Mouse (Mus musculus): ENCODE results near the gene Kif1c. TPM values are rescaled to one million over a fixed set of nuclear protein-coding genes. Genes with fewer than 3 reads are reported as not detected.

Kif1c gene
- polyA plus RNA-seq, 1 experiment from 2014 or later = 5.4 TPM

- ATAC-seq (ENCODE audit: insufficient read depth, low FRiP score, low TSS enrichment) (no peak), DNase-seq (ENCODE audit: low spot score) (no peak)
- WGBS = 68% methylated on average over 2 of the region's 2 CpGs
- no peak overlapping the region for H3K9ac ChIP-seq (ENCODE audit: low read length)
- H3K27ac ChIP-seq (ENCODE audit: low read depth, low read length) = no peak overlapping the region
- no peaks in the 10 kb centered on the region for H3K9me3 ChIP-seq (ENCODE audit: control insufficient read depth, low read length)
- H3K27me3 ChIP-seq (ENCODE audit: control insufficient read depth, insufficient read depth, low read length) = no peaks in the 10 kb centered on the region
- H3K4me3 ChIP-seq (ENCODE audit: low read depth, low read length) = no peak overlapping the region
- H3K4me2 ChIP-seq (ENCODE audit: low read depth) = no peak overlapping the region
- no peaks in the 10 kb centered on the region for H3K36me3 ChIP-seq (ENCODE audit: control insufficient read depth, insufficient read depth, low read length)
- H3K4me1 ChIP-seq (ENCODE audit: control insufficient read depth, insufficient read depth, low read length) = peaks cover 14% of the 10 kb centered on the region
Observed at GRCm38 (mm10) chr11:70699051-70699450, 1.3 kb upstream of the Kif1c start.

- ATAC-seq (ENCODE audit: insufficient read depth, low FRiP score, low TSS enrichment) (peak; percentile 45; the same call in 1 of the 2 replicates), DNase-seq (ENCODE audit: low spot score) (peak; percentile 51)
- Histone ChIP-seq H3K27ac (ENCODE audit: low read depth, low read length) (peak overlapping the region; percentile 79), H3K9ac (ENCODE audit: low read length) (peak overlapping the region; percentile 92), H3K36me3 (ENCODE audit: control insufficient read depth, insufficient read depth, low read length) (0 out of 2 replicates have a peak, but pooled peaks cover 2% of the 10 kb centered on the region), H3K4me1 (ENCODE audit: control insufficient read depth, insufficient read depth, low read length) (peaks cover 14% of the 10 kb centered on the region), H3K9me3 (ENCODE audit: control insufficient read depth, low read length) (no peaks in the 10 kb centered on the region), H3K27me3 (ENCODE audit: control insufficient read depth, insufficient read depth, low read length) (no peaks in the 10 kb centered on the region), H3K4me3 (ENCODE audit: low read depth, low read length) (peak overlapping the region; percentile 94), H3K4me2 (ENCODE audit: low read depth) (peak overlapping the region; percentile 71)
- WGBS = 0% methylated on average over 28 of the region's 34 CpGs
Observed at GRCm38 (mm10) chr11:70700613-70701012, 265 bp downstream of the Kif1c start.

GRCm38 (mm10) chr11:70701221-70701955 lies 1.0 kb downstream of the Kif1c start:
- no peak for ATAC-seq (ENCODE audit: insufficient read depth, low FRiP score, low TSS enrichment)
- WGBS = 9% methylated on average over 10 of the region's 10 CpGs
- H3K9me3 ChIP-seq (ENCODE audit: control insufficient read depth, low read length) = no peaks in the 10 kb centered on the region
- no peak for DNase-seq (ENCODE audit: low spot score)
- H3K9ac ChIP-seq (ENCODE audit: low read length) = peak overlapping the region; percentile 92
- H3K4me1 ChIP-seq (ENCODE audit: control insufficient read depth, insufficient read depth, low read length) = peaks cover 14% of the 10 kb centered on the region
- no peaks in the 10 kb centered on the region for H3K27me3 ChIP-seq (ENCODE audit: control insufficient read depth, insufficient read depth, low read length)
- H3K36me3 ChIP-seq (ENCODE audit: control insufficient read depth, insufficient read depth, low read length) = peaks cover 5% of the 10 kb centered on the region; the same call in 1 of the 2 replicates
- H3K4me3 ChIP-seq (ENCODE audit: low read depth, low read length) = peak overlapping the region; percentile 94
- no peak overlapping the region for H3K27ac ChIP-seq (ENCODE audit: low read depth, low read length)
- peak overlapping the region; percentile 71 for H3K4me2 ChIP-seq (ENCODE audit: low read depth)

- no peaks in the 10 kb centered on the region for H3K27me3 ChIP-seq (ENCODE audit: control insufficient read depth, insufficient read depth, low read length)
- ATAC-seq (ENCODE audit: insufficient read depth, low FRiP score, low TSS enrichment) = no peak
- H3K9me3 ChIP-seq (ENCODE audit: control insufficient read depth, low read length) = no peaks in the 10 kb centered on the region
- H3K36me3 ChIP-seq (ENCODE audit: control insufficient read depth, insufficient read depth, low read length) = peaks cover 8% of the 10 kb centered on the region; the same call in 1 of the 2 replicates
- H3K9ac ChIP-seq (ENCODE audit: low read length) = no peak overlapping the region
- no peak overlapping the region for H3K27ac ChIP-seq (ENCODE audit: low read depth, low read length)
- H3K4me1 ChIP-seq (ENCODE audit: control insufficient read depth, insufficient read depth, low read length) = peaks cover 14% of the 10 kb centered on the region
- 0 out of 2 replicates have a peak overlapping the region, but pooled peaks have one; percentile 71 for H3K4me2 ChIP-seq (ENCODE audit: low read depth)
- no peak for DNase-seq (ENCODE audit: low spot score)
- no peak overlapping the region for H3K4me3 ChIP-seq (ENCODE audit: low read depth, low read length)
- WGBS = 80% methylated on average over 6 of the region's 6 CpGs
Observed at GRCm38 (mm10) chr11:70701984-70702733, 1.8 kb downstream of the Kif1c start.

GRCm38 (mm10) chr11:70702781-70703180 lies 2.4 kb downstream of the Kif1c start:
- no peak overlapping the region for H3K4me3 ChIP-seq (ENCODE audit: low read depth, low read length)
- no peak overlapping the region for H3K4me2 ChIP-seq (ENCODE audit: low read depth)
- WGBS = 82% methylated on average over 5 of the region's 6 CpGs
- peaks cover 14% of the 10 kb centered on the region for H3K4me1 ChIP-seq (ENCODE audit: control insufficient read depth, insufficient read depth, low read length)
- peaks cover 8% of the 10 kb centered on the region; the same call in 1 of the 2 replicates for H3K36me3 ChIP-seq (ENCODE audit: control insufficient read depth, insufficient read depth, low read length)
- ATAC-seq (ENCODE audit: insufficient read depth, low FRiP score, low TSS enrichment) (no peak), DNase-seq (ENCODE audit: low spot score) (no peak)
- H3K27ac ChIP-seq (ENCODE audit: low read depth, low read length) = no peak overlapping the region
- H3K9ac ChIP-seq (ENCODE audit: low read length) = no peak overlapping the region
- no peaks in the 10 kb centered on the region for H3K9me3 ChIP-seq (ENCODE audit: control insufficient read depth, low read length)
- no peaks in the 10 kb centered on the region for H3K27me3 ChIP-seq (ENCODE audit: control insufficient read depth, insufficient read depth, low read length)

GRCm38 (mm10) chr11:70706127-70706526 lies 5.8 kb downstream of the Kif1c start:
- Histone ChIP-seq H3K4me2 (ENCODE audit: low read depth) (no peak overlapping the region), H3K9me3 (ENCODE audit: control insufficient read depth, low read length) (no peaks in the 10 kb centered on the region), H3K36me3 (ENCODE audit: control insufficient read depth, insufficient read depth, low read length) (peaks cover 8% of the 10 kb centered on the region; the same call in 1 of the 2 replicates), H3K4me3 (ENCODE audit: low read depth, low read length) (no peak overlapping the region), H3K27ac (ENCODE audit: low read depth, low read length) (no peak overlapping the region), H3K27me3 (ENCODE audit: control insufficient read depth, insufficient read depth, low read length) (no peaks in the 10 kb centered on the region), H3K4me1 (ENCODE audit: control insufficient read depth, insufficient read depth, low read length) (peaks cover 11% of the 10 kb centered on the region), H3K9ac (ENCODE audit: low read length) (no peak overlapping the region)
- WGBS = 93% methylated on average over 3 of the region's 3 CpGs
- ATAC-seq (ENCODE audit: insufficient read depth, low FRiP score, low TSS enrichment) = no peak
- no peak for DNase-seq (ENCODE audit: low spot score)

- no peak for DNase-seq (ENCODE audit: low spot score)
- Histone ChIP-seq H3K9me3 (ENCODE audit: control insufficient read depth, low read length) (no peaks in the 10 kb centered on the region), H3K27me3 (ENCODE audit: control insufficient read depth, insufficient read depth, low read length) (no peaks in the 10 kb centered on the region), H3K4me3 (ENCODE audit: low read depth, low read length) (no peak overlapping the region), H3K4me1 (ENCODE audit: control insufficient read depth, insufficient read depth, low read length) (no peaks in the 10 kb centered on the region), H3K9ac (ENCODE audit: low read length) (no peak overlapping the region), H3K36me3 (ENCODE audit: control insufficient read depth, insufficient read depth, low read length) (peaks cover 6% of the 10 kb centered on the region), H3K4me2 (ENCODE audit: low read depth) (no peak overlapping the region), H3K27ac (ENCODE audit: low read depth, low read length) (no peak overlapping the region)
- no peak for ATAC-seq (ENCODE audit: insufficient read depth, low FRiP score, low TSS enrichment)
- 94% methylated on average over 10 of the region's 10 CpGs for WGBS
Observed at GRCm38 (mm10) chr11:70711026-70711425, 10.7 kb downstream of the Kif1c start.

- H3K4me1 ChIP-seq (ENCODE audit: control insufficient read depth, insufficient read depth, low read length) = no peaks in the 10 kb centered on the region
- 85% methylated on average over 6 of the region's 6 CpGs for WGBS
- no peak overlapping the region for H3K9ac ChIP-seq (ENCODE audit: low read length)
- no peaks in the 10 kb centered on the region for H3K27me3 ChIP-seq (ENCODE audit: control insufficient read depth, insufficient read depth, low read length)
- no peak overlapping the region for H3K4me3 ChIP-seq (ENCODE audit: low read depth, low read length)
- H3K4me2 ChIP-seq (ENCODE audit: low read depth) = no peak overlapping the region
- no peak for ATAC-seq (ENCODE audit: insufficient read depth, low FRiP score, low TSS enrichment)
- no peaks in the 10 kb centered on the region for H3K9me3 ChIP-seq (ENCODE audit: control insufficient read depth, low read length)
- peaks cover 7% of the 10 kb centered on the region for H3K36me3 ChIP-seq (ENCODE audit: control insufficient read depth, insufficient read depth, low read length)
- no peak for DNase-seq (ENCODE audit: low spot score)
- no peak overlapping the region for H3K27ac ChIP-seq (ENCODE audit: low read depth, low read length)
Observed at GRCm38 (mm10) chr11:70713222-70713621, 12.9 kb downstream of the Kif1c start.

Measured in neural tube, embryonic 11.5 days (tissue).